Mouse (Mus musculus): ENCODE results near the gene Spink8. TPM values are rescaled to one million over a fixed set of nuclear protein-coding genes. Genes with fewer than 3 reads are reported as not detected.

Spink8 gene
- 0.16 TPM in 1 of 2 replicates, not detected in the other for polyA plus RNA-seq (2012; rRNA removed)

DNA sequence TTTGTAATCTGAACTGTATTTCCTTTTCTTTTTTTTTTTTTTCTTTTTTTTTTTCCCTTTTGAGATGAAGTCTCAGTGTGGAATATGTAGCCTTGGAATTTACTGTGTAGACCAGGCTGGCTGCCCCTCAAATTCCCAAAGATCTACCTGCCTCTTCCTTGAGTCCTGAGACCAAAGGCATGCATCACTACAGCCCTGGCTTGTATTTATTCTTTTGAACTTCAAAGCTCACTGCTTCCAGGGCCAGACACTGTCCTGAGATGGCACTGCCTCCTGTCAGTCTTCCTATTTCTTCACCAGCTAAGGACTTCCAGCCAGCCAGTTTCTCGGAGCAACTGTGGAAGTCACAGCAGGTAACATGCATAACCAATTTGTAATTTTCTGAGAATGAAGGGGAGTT, at the start of gene Spink8:
TSS of gene Spink8 (plus strand) at position 301 of the 400 bp plus-strand sequence.

DNA sequence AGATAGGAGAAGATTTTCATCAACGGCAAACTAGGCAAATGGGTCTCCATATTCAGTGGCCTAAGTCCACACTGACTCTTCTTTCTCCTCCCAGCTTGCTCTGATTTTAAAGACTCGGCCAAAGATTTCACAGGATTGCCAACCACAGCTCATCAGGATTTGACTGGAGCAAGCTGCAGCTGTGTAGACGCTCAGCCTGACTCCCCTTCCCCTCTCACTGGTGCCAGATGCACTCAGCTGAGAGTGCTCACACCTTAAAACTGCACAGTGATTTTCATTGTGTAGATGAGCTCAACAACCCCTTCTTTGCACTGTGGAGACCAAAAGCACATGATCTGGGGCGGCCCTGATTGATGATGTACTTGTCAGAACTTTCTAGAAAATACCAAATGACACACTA, 21.5 kb upstream of the Spink8 start, which contains the start of gene Fbxw27:
TSS of gene Fbxw27 (minus strand) at position 101 of the 400 bp plus-strand sequence.

DNA sequence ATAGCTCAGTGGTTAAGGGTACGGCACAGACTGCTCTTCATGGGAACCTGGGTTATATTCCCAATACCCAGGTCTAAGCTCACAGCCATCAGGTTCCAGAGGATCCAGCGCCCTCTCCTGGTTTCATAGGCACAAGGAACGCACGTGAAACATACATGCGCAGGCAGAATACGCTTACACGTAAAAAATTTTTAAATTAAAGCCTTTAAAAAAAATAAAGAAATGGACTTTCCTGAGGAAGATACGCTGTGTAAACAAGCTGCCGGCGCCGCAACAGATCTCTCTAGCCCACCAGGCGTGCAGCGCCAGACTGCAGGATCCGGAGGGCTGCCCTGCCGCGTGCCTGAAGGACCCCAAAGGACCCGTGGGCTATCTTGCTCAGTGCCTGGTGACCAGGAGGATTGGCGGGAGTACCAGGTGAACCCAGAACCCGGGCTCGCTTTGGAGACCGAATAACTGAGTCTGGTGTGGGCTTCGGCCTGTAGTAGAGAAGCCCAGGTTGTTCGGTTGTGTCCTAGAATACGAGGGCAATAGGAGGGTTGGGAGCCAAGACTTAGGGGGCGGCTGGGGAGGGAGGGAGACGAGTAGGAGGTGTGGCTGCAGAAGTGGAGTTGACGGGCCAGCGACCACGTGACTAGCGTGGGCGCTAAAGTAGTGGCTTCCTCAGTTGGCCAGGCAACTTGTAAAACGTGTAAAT, 20.5 kb downstream of the Spink8 start, which contains the start of gene Nme6:
TSS of gene Nme6 (plus strand) at position 359 of the 697 bp plus-strand sequence.

DNA sequence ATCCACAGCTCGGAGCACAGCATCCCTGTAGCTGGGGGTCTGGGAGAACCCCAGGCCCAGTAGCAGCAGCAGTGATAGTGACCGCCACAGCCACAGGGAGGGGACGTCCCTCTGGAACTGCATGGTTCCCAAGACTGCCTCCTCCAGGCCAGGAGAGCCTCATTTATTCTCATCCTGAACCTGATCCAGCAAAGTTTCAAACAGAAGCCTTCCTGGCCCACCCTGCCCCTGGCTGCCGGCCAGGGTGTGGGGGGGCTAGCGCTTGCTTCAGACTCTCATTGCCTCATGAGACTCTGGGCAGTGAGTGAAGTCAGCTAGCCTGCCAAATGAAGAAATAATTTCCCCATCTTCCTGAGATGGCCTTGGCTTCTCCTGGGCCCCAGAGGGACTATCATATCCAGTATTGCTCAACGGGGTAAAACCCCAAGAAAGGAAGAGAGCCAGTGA, 37.3 kb downstream of the Spink8 start, which contains the start of gene Camp:
TSS of gene Camp (minus strand) at position 306 of the 447 bp plus-strand sequence.

DNA sequence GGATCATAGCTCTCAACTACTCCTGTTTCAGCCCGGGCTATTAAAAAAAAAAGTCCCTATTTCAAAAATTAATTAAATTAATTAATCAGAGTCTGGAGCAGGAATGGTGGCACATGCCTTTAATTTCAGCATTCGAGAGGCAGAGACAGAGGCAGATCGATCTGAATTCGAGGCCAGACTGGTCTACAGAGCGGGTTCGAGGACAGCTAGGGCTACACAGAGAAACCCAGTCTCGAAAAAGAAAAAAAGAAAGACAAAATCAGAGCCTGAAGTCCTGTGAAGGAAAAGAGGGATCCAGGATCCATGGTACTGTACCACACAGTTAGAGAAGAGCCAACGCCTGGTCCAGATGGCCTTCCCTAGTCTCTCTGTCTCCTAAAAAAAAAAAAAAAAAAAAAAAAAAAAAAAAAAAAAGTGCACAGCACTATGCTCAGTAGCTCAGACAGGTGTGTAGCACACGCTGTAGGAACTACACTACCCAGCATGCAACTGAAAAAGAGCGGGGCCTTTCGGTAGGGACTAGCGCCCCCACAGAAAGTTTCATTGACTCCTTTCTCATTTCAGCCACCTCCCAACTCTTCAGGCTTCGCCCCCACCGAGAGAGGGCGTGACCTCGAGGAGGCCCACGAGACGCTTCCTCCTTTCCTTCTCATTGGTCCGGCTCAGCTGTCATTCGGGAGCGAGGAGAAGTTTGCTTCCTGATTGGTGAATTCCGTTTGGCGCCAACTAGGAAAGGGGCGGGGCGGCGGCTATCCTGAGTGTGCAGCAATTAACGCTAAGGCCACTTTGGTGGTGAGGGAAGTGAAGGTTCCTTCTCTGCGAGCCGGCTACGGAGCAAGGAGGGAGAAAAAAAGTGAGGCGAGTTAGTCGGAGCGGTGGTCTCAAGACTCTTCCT, 63.0 kb downstream of the Spink8 start, which contains the start of gene Cdc25a:
TSS of gene Cdc25a (plus strand) at position 783 of the 895 bp plus-strand sequence.

Other genes starting within 250 kb of the Spink8 start
- gene Fbxw15, start 244.0 kb upstream of the Spink8 start, polyA plus RNA-seq (2012; rRNA removed) = 0.27 and 0.28 TPM in 2 replicates
- 0.09 and 0.10 TPM in 2 replicates for gene Fbxw24, start 186.2 kb upstream of the Spink8 start, polyA plus RNA-seq (2012; rRNA removed)
- 0.04 and 0.05 TPM in 2 replicates for gene Fbxw25, start 147.6 kb upstream of the Spink8 start, polyA plus RNA-seq (2012; rRNA removed)
- gene Fbxw18, start 109.6 kb upstream of the Spink8 start, polyA plus RNA-seq (2012; rRNA removed) = 0.06 and 0.17 TPM in 2 replicates
- gene Fbxw26, start 66.2 kb upstream of the Spink8 start, polyA plus RNA-seq (2012; rRNA removed) = not detected in 2 replicates
- gene Fbxw27, start 21.6 kb upstream of the Spink8 start, polyA plus RNA-seq (2012; rRNA removed) = 0.14 TPM in 1 of 2 replicates, not detected in the other
- 50.6 and 52.3 TPM in 2 replicates for gene Nme6, start 20.5 kb downstream of the Spink8 start, polyA plus RNA-seq (2012; rRNA removed)
- 0.54 and 0.88 TPM in 2 replicates for gene Camp, start 37.3 kb downstream of the Spink8 start, polyA plus RNA-seq (2012; rRNA removed)
- gene Cdc25a, start 63.3 kb downstream of the Spink8 start, polyA plus RNA-seq (2012; rRNA removed) = 18.4 and 18.6 TPM in 2 replicates
- gene Map4, start 119.2 kb downstream of the Spink8 start, polyA plus RNA-seq (2012; rRNA removed) = 176 and 198 TPM in 2 replicates